Mouse (Mus musculus) left cerebral cortex, postnatal 4 days (tissue): ENCODE measurements around the gene Gjc2. TPM values are rescaled to one million over a fixed set of nuclear protein-coding genes. Genes with fewer than 3 reads are reported as not detected.

Experiments used
- DNase-seq: peaks from one replicate; pipeline ENCODE4 v3.0.0-alpha.2; 2022
- intact Hi-C: fragments of 180-260 bp; cut with DNase I; formaldehyde crosslinking; loops from one replicate; pipeline ENCODE4 v1.15.1; 2025
- total RNA-seq, 2 experiments: library from RNA; stranded (reverse); gene quantifications; 2 replicates each; pipeline ENCODE4 v1.2.3; 2021

Gjc2 gene
- total RNA-seq, 2 experiments from 2014 or later, result 0.86 to 0.89 TPM

DNA sequence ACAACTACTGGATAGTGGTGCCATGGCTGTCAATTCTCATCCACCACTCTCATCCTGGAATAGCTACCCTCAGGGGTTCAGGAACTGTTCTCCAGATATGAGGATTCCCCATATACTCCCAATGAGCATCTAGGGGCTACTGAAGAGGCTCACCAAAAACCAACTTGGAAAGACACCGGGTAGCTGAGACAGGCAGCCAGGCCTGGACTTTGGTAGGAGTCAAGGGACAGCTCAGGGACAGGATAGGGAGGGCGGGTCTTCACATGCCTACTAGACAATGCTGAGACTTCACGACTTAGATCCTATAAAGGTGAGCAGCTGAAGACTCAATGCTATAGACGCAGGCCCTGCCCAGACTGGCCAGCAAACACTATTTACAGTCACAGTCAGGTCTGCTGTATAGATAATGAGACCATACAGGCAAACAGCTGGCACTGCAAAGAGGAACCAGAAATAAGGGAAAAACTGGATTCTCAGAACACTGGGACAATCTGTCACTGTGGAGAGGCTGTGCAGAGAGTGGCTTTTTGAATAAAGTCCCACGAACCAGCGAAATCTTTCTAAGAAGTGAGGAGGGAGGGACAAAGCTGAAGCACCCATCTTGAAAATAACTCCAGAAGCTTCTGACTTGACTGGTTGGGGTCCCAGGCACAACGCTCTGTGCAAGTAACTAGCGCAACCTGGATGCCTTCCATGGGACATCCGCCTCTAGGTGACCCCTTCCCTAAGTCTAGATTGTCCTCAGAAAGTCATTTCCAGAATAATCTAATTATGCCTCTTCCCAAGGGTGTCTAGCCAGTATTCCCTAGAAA lies 20.4 kb downstream of the Gjc2 start:
- intact Hi-C loops, result no loop called here
- no peak for DNase-seq

DNA sequence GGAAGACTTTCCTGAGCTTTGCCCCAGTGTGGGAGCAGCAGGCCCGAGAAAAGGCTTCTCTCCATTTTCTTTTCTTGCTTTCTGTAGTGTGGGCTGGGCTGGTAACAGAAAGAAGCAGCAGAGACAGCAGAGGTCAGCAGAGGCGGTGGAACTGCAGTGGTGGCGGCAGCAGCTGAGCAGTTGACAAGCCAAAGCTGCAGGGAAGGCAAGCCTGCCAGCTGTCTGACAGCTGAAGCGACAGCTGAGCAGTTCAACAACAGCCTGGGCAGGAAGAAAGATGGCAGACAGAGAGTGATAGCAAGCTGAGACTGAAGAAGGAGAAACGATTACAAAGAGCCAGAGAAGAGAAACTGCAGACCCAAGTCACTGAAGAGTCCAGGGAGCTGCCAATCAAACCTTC lies 21.6 kb downstream of the Gjc2 start:
- intact Hi-C loops, result no loop called here
- no peak for DNase-seq

DNA sequence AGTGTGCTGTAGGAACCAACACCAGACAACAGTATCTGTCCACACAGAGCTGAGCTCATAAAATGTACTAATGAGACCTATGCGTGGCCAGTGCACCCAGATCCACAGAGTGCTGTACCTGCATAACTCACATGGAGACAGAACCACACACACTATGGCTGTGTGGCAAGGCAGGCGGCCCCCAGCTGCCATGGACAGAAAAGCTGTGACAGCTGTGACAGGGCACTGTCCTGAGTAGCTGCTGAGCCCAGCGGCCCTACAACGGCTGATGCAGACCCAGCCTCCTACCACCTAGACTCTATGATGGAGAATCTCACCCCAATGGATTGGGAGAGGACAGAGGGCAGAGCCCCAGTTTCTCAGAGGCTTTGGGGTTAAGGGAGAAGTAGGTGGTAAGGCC lies 23.5 kb downstream of the Gjc2 start:
- no peak for DNase-seq
- intact Hi-C loops, result no loop called here

DNA sequence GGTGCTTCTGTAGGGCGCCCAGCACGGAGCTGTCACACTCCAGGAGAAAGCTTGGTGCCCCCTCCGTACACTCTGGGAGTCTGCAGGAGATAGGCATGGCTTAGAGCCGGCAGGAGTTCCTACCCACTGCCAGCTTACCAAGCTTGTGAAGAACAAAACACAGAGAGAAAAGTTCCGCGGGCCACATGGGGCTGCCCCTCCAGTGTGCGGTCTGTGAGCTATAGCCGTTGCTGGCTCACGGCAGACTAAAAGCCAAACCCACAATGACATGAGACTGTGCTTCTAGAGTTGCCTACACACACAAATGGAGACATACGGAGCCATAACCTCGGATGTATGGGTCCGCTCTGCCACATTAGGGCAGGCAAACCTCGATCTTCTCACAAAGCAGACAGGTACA lies 23.9 kb downstream of the Gjc2 start:
- intact Hi-C loops, result no loop called here
- DNase-seq, result no peak

DNA sequence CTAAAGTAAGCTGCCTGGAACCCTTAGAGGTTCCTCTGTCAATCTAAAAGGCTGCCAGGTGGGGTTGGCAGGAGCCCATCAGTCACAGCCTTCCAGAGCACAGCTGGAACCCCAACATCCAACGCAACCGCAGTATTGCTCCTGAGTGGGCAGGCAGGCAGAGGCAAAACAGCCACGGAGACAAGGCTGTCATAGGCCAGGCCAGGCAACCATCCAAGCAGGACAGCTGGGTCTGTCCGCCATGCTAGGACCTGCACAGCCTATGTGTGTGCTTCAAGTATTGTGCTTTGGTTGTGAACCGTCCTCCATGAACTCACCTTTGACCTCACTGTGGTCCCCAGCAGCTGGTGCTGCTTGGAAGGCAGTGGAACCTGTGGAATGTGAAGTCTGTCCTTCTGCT lies 27.1 kb downstream of the Gjc2 start:
- DNase-seq, result no peak
- intact Hi-C loops, result no loop called here

DNA sequence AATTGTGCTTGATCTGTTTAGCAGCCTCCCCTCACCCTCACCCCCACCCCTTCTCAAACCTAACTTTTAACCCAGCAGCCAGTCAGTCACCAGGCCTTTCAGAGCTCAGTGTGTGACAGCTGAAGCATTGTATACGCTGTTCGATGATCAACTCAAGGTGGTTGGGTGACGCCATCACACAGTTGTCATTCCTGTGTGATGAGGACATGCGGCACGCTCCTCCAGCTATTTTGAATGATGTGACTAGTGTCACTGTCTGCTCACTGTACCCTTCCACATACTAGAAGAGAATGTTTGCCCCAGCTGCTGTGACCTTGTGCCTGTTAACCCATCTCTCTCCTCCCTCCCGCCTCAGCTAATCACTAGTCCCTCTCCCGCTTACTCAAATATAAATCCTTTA lies 28.8 kb downstream of the Gjc2 start:
- DNase-seq, result no peak
- intact Hi-C loops, result no loop called here

DNA sequence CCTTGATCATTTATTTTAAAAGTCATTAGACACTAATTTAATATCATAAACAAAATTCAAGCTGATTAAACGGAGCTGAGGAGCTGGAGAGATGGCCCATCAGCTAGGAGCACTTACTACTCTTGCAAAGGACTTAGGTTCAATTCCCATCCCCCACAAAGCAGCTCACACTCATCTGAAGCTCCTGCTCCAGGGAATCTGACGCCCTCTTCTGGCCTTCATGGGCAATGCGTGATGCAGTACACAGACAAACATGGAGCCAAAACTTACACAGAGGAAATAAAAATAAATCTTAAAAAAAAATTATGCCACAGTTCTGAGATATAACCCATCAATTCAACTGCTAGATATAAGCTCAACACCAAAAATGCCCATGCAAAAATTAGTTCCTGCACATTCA lies 31.3 kb downstream of the Gjc2 start:
- no peak for DNase-seq

DNA sequence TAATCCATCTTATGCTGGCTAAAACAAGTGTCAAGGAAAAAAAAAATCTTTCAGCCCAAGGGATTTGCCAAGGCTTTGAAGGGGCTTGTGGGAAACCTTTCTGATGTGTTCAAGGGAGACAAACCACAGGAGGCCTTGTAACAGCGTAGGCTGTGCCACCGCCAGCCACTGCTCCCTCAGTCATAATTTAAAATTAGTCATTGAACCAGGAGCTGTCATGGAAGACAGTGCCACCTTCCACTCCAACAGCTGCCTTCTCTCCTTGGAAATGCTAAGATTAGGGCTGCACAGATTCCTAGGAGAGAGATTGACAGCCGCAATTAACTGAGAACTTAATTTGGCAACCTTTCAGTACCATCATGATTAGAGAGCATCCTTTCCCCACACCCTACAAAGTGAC lies 33.7 kb downstream of the Gjc2 start:
- intact Hi-C loops, result no loop called here
- no peak for DNase-seq

More for the DNA sequence above, 31.3 kb downstream of the Gjc2 start:
- intact Hi-C loops, result no loop called here

DNA sequence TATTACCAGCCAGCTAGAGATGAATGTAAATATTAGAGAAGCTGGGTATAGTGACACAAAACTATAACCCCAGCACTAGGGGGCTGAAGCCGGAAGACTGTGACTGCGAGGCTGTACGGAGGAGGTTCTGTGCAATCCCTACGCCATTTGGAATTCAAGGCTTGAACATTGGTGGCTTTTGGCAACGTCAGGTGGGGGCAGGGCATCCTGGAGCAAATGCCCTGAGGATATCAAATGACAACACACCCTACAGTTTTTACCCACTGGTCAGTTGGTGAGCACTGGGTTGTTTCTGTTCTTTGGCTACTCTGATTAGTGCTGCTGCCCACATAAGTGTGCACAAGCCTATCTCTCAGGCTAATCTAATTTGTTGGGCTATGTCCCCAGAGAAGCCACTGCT lies 40.1 kb downstream of the Gjc2 start:
- DNase-seq, result no peak
- intact Hi-C loops, result no loop called here

DNA sequence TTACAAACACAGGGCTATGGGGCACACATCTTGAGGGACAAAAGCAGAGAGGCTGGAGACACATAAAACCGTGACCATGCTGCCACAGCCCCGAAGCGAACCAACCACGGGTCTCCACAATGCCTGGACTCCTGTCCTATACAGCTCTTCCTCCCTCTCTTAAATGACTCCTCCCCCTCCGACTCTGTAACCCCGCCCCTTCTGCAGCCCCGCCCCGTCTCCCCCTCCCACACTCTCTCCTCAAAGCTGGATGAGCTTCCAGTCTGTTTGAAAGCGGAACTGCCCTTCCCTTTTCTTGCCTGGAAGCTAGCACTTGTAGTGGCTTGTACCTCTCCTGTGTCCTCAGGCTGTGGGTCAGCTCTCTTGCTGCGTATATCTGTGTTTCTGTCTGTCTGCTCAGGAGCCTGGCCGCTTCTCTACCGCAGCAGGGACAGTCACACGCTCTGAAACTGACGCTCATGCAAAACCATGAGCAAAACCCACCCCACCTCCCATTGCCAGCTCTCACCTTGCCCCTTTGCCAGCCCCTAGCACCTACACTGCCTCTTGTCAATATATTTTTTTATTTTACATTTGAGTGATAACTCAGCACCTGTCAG lies 41.1 kb downstream of the Gjc2 start:
- DNase-seq, result no peak
- intact Hi-C loops, result no loop called here

DNA sequence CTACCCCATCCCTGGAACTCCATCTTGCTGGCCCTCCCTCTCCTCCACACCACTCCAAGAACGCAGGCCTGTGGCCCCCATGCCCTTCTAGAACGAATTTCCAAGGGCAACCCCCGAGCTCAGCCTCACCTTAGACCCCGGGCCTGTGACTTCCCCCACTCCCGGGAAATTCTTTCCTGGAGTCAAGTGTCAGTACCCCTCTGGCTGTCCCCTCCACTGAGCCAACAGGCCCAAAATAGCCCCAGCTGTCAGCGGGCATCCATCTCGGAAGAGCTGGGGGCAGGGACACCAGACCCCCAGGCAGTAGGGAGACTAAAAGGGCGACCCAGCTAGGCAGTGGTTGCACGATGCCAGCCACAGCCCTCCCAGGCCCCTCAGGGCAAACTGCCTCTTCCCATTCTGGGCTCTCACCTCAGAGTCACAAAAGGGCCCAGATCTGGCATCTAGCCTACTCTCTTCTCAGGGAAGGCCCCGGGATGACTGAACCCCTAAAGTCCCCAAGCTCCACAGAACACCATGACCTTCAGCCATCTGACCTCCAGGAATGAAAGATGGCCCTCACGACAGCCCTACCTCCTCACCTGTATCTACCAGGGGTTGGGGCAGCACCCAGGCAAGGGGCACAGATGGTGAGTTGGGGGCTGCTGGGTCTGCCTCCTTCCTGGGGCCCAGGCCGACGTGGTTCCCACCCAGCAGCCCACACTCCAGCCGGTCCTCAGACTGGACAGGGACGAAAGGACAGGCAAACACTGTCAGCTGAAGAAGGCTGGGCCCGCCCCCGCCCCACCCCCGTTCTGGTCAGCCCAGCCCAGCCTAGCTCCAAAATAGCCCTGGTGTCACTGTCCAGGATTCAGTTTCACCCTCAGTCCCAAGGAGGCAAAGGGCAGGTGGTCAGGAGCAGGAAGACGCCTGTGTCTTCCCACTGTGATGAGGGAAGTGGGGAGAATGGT lies 44.2 kb downstream of the Gjc2 start:
- no peak for DNase-seq
- intact Hi-C loops, result no loop called here

DNA sequence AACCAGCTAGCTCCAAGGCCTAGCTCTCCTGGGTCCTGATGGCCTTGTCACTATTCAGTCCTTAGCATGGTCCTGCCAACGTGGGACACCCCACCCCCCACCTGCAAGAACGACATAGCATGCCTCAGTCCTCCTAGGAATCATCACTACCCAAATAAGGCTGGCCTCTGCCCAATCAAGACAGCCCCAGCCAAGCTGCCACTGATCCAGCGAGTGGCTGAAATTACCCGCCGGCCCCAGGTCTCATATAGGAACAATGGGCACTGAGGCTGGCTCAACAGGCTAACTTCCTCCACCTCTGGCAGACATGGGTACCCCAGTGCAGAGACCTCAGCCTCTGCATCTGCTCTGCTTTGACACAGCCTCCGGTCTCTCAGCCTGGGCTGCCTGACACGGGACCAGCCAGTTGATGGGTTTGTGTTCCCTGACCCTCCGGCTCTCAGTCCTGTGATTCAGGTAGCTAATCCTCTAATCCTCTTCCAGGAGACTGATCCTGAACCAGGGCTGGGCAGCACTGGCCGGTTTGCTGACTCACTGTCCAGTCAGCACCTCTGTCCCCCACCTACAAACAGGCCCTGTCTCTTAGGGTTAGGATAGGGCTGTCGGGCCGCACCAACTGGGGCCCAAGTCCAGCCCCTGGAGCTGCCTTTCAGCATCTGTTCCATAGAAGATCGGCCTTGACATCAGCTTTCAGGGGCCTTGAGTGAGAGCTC lies 45.9 kb downstream of the Gjc2 start:
- no peak for DNase-seq

DNA sequence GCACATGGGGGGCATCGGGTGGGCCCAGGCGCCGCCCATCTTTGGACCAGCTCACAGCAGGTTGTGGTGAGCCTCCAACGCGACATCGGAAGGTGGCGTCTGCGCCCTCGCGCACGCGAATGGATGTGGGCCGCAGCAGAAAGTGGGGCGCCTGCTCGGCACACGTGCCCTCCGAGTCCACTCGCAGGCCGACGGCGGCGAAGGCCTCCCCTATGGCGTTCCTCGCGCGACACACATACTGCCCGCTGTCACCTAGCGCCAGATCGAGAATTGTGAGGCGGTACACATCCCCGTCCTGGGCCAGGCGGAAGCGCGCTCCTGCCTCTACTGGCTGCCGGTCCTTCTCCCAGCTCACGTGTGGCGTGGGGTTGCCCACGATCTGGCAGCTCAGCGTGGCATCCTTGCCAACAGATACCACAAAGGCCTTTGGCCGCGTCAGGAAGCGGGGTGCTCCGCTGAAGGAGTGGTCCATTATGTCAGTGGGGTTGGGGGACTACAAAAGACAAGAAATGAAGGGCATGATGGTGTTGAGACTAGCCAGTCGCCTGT lies 47.0 kb downstream of the Gjc2 start, which contains the start of gene Obscn:
Gene Obscn, minus strand, starts transcription at position 499 of the 549 bp plus-strand sequence.
- intact Hi-C loops, result no loop called here
- no peak for DNase-seq

More for the DNA sequence above, 45.9 kb downstream of the Gjc2 start:
- intact Hi-C loops, result no loop called here

DNA sequence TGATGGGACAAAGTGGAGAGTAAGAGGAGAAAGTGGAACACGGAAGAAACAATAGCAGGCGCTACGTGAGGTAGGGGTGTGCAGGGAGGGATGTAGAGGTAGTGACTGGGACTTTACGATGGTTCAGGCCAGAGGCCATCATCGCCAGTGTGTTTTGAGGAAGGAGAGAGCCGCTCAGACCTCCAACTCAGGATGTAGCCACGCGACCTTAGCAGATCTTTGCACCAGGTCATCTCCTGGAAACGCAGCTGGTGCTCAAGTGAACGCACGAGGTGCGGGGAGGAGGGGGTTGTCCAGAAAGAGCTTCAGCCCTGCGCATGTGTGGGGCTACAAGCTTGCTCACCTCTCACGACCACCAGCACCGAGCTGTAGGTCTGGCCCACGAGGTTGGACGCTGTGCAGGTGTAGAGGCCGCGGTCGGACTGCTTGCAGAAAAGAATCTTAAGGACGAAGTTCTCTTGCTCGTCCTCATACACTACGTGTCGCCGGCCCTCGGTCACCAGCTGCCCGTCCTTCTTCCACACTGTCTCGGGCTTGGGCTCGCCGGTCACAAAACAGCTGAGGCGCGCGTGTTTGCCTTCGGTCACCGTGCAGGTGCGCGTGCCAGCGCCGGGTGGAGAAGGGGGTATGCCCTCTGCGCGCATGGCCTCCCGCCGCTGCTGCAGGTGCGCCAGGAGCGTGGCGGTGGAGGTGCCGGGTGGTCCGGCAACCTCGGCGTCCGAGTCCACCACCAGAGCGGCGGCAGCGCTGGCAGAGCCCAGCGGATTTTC lies 47.8 kb downstream of the Gjc2 start:
- intact Hi-C loops, result no loop called here
- no peak for DNase-seq

DNA sequence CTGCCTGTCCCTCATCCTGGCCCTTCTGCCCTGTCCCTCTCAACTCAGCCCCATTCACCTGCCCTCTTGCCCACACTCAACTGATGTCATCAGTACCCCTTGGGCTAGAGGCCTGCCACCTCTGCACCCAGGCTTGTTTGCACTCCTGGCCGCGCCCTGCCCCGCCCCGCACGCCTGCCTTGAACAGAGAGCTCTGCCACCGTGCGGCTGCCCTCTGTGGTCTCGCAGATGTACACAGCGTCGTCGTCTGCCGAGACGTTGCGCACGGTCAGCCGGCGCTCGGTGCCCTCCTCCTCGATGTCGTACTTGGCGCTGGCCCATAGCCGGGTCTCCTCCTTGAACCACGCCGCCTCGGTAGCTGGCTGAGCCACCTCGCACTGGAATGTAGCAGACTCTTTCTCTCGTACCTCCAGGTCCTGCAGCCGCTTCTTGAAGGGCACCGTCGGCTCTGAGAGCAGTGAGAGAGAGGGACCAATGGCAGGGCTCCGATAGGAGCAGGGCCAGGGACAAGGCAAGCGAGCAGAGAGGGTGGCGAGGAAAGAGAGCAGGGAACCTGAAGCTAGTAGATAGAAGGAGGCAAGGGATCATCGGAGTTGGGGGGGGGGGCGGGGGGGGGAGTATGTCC lies 48.5 kb downstream of the Gjc2 start:
- no peak for DNase-seq
- intact Hi-C loops, result no loop called here

DNA sequence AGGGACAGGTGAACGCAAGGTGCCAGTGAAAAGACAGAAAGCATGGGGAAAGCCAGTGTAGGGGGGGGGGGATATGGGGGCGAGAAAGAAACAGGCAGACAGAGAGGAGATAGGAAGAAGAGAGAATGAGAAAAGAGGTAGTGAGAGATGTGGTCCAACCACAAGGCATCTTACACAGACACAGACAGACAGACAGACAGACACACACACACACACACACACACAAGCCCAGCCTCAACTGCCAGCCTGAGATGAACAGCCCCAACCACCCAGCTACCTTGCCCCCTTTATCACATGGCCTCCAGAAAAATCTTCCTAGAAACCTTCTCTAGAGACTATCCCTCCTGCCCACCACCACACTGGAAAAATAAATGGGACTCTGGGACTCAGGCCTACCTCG lies 50.9 kb downstream of the Gjc2 start:
- DNase-seq, result no peak
- intact Hi-C loops, result no loop called here

DNA sequence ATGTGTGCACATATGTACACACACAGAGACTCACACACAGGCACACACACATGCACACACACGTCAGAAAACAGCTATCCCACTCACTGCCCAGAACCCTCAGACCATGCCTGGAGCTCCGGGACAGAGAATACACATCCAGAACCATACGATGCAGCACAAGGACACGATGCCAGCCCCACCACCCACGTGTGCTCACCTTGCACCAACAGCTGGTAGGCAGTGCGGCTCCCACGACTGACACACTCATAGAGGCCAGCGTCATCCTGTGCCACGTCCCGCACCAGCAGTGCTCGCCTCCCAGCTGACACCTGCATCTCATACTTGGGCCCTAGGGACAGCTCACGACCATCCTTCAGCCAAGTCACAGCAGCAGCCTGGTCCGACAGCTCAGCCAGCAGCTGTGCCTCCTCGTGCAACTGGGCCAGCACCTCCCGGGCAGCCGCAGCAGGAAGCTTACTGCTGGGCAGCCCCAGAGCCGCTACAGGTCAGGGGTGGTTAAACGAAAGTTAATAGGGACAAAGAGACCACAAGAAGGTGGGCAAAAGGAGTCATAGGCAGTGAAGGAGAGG lies 51.6 kb downstream of the Gjc2 start:
- intact Hi-C loops, result no loop called here
- no peak for DNase-seq

DNA sequence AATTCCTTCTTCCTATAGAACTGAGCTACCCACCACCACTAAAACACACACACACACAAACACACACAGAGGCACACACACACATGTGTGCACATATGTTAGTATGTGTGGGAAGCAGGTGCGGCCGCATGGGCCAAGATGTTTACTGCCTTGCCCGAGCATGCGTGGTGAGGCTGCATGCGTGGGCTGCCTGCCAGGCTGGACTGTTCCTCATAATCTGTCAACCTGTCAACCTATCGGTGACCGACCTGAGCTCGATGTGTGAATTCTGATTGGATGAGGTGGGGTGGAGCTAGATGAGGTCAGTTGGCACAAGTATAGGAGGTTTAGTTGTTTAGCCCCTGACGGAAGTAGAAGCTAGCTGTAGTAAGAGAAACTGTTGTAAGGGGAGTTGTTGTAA lies 52.2 kb downstream of the Gjc2 start:
- peak; percentile 53 for DNase-seq
- intact Hi-C loops, result no loop called here
